Mouse (Mus musculus): ENCODE results near the gene Sipa1l2. TPM values are rescaled to one million over a fixed set of nuclear protein-coding genes. Genes with fewer than 3 reads are reported as not detected.

The Sipa1l2 gene
- polyA plus RNA-seq, 1 experiment from 2014 or later, result 25.9 TPM

DNA sequence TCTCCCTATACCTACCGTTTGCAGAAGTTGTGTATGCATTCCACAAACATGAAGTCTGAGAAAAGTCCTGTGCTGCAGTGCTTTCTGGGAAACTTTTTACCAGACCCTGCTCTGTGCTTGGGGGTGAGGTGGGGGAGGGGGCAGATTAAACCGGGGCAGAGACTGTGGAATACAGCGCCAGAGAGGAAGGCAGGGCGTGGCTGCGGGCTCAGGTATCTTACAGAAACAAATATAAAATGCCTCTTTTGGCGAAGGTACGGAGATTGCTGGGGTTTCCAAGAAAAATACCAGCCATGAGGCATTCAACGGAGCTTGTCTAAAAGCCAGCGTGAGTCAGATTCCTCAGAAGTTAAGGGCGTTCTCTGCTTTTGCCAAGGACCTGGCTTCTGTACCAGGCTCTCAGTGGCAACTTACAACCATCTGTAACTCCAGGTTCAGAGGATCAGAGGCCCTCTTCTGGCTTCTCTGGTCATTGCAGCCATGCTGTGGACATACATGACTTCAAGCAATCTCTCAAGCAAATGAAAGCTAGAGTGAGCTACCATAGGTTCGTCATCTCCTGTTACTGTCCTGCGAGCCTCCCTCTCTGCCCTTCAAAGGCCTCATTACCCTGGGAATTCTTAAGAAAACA is 1.3 kb upstream of the Sipa1l2 start:
- WGBS, result 75% methylated on average over 12 of the region's 12 CpGs
- no peak overlapping the region for H3K9ac ChIP-seq
- no peak overlapping the region for H3K4me3 ChIP-seq
- peaks cover 5% of the 10 kb centered on the region; the same call in 1 of the 2 replicates for H3K27me3 ChIP-seq (replicated peaks)
- H3K4me1 ChIP-seq, result peaks cover 25% of the 10 kb centered on the region
- no peak for ATAC-seq (ENCODE audit: low FRiP score, low read depth)
- no peaks in the 10 kb centered on the region for H3K36me3 ChIP-seq
- no peak overlapping the region for H3K27ac ChIP-seq
- H3K9me3 ChIP-seq, result no peaks in the 10 kb centered on the region
- H3K4me2 ChIP-seq (replicated peaks), result peak overlapping the region; percentile 94; the same call in 1 of the 2 replicates

DNA sequence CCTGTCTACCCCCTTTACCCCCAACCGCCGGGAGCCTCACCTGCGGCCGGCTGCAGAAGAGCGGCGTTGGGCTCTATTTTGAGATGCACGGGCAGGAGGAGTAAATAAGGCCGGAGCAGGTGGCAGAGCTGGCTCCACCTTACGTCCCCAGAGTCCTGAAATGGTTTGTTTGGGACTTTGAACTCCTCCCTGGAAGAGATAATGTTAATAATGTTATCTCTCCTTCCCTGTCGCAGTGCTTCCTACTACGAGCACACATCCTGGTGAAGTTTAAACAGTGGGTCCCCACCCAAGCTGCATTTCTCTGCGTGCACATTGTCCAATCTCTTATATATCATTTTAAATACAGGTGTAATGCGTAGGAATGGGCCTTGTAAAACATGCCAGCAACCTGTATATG is 781 bp upstream of the Sipa1l2 start:
- Histone ChIP-seq H3K4me3 (peak overlapping the region; percentile 82), H3K9ac (peak overlapping the region; percentile 69), H3K27ac (no peak overlapping the region), H3K36me3 (no peaks in the 10 kb centered on the region), H3K4me1 (peaks cover 27% of the 10 kb centered on the region), H3K4me2 (replicated peaks) (peak overlapping the region; percentile 94), H3K27me3 (replicated peaks) (peaks cover 5% of the 10 kb centered on the region; the same call in 1 of the 2 replicates), H3K9me3 (no peaks in the 10 kb centered on the region)
- 15% methylated on average over 13 of the region's 13 CpGs for WGBS
- no peak for ATAC-seq (ENCODE audit: low FRiP score, low read depth)

DNA sequence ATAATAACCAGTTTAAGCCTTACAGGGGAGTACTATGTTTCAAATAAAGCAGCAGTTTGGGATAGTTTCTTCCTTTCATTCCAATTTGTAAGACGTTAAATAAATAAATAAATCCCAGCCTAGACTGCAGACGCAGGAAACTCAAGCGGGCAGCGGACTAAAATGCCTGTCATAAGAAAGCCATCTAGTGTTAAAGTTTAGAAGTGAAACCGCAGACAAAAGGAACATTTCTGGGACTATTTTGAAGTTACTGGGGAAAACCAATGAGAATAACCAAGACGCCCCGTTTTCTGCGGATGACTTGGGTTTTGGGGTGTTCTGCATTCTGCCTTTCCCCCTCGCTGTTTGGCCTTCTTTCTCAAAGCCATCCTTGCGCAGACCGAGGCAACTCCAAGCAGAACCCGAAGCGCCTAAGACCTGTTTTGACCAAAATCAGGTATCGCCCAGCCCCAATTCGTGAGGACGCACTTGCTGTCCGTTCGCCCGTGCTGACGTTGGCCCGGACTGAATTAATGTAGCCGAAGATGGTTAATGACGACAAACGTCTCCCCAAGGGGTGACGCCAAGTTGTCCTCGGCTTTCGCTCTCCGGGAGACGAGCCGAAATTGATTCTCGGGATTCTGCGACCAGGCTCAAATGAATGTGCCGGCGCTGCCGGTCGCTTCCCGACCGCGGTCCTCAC is 616 bp downstream of the Sipa1l2 start:
- WGBS, result under 1% methylated on average over 39 of the region's 39 CpGs
- Histone ChIP-seq H3K27ac (0 out of 2 replicates have a peak overlapping the region, but pooled peaks have one; percentile 32), H3K4me1 (peaks cover 27% of the 10 kb centered on the region), H3K27me3 (replicated peaks) (peaks cover 5% of the 10 kb centered on the region; the same call in 1 of the 2 replicates), H3K9ac (peak overlapping the region; percentile 78), H3K4me2 (replicated peaks) (peak overlapping the region; percentile 94), H3K4me3 (peak overlapping the region; percentile 82), H3K36me3 (no peaks in the 10 kb centered on the region), H3K9me3 (no peaks in the 10 kb centered on the region)
- peak; percentile 28 for ATAC-seq (ENCODE audit: low FRiP score, low read depth)

DNA sequence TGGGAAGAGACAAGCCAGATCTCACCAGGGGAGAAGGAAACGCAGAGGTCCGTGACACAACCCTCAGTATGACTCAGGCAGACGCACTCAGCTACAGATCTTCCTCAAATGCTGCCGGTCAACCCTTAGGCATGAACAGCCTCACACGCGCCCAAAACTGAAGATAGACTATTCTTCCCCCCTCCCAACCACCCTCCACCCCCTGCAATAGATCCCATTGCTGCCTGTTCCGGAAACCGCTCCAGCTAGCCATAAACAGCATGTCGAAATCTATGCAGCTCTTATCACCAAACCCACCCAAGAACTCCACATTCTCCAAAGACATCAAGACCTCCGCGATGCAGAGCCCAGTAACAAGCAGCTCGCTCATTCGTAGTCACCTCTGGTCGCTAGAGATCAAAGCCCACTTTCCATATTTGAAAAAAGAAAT is 1.2 kb downstream of the Sipa1l2 start:
- peaks cover 5% of the 10 kb centered on the region; the same call in 1 of the 2 replicates for H3K27me3 ChIP-seq (replicated peaks)
- H3K4me3 ChIP-seq, result peak overlapping the region; percentile 82
- no peaks in the 10 kb centered on the region for H3K36me3 ChIP-seq
- H3K9me3 ChIP-seq, result no peaks in the 10 kb centered on the region
- peaks cover 27% of the 10 kb centered on the region for H3K4me1 ChIP-seq
- peak overlapping the region; percentile 94 for H3K4me2 ChIP-seq (replicated peaks)
- ATAC-seq (ENCODE audit: low FRiP score, low read depth), result no peak
- 2% methylated on average over 14 of the region's 14 CpGs for WGBS
- H3K9ac ChIP-seq, result peak overlapping the region; percentile 33; the same call in 1 of the 2 replicates
- no peak overlapping the region for H3K27ac ChIP-seq

DNA sequence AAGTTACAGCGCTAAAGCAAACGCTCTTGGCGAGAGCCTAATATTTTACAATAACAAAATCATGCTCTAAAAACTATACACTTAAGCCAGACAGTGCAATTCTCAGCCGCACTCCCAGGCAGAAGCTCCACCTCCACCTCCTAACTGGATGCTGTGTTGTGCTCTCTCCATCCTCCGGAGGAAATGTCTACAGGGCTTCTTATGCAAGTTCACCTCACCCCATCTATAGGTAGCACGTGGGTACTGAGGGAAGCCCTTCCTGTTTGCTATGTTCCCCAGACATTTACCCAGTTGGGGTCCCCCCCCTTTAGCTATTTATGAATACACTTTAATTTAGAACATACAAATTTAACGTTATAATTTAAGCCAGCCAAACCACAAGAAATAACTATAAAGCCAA is 2.0 kb downstream of the Sipa1l2 start:
- Histone ChIP-seq H3K36me3 (no peaks in the 10 kb centered on the region), H3K9ac (no peak overlapping the region), H3K9me3 (no peaks in the 10 kb centered on the region), H3K27ac (no peak overlapping the region), H3K4me3 (no peak overlapping the region), H3K27me3 (replicated peaks) (peaks cover 5% of the 10 kb centered on the region; the same call in 1 of the 2 replicates), H3K4me1 (peaks cover 27% of the 10 kb centered on the region), H3K4me2 (replicated peaks) (peak overlapping the region; percentile 94)
- 61% methylated on average over 7 of the region's 7 CpGs for WGBS
- ATAC-seq (ENCODE audit: low FRiP score, low read depth), result no peak

DNA sequence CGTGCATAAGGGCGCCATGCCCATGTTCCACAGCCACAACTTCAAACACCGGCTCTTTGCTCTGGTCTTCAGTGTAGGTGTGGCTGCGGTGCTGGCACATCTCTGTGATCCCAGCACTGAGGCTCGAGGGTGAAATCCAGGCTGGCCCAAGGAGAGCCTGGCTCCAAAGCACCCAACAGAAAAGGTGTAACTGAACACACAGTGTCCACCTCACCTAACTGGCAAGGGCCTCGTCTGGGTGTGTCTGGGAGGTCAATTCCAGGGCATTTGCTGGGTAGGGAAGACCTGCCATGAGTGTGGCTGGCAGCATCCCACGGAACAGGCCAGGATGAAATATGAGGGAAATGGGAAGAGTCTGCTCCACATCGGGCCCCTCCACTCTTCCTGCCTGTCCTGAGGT is 6.7 kb downstream of the Sipa1l2 start:
- Histone ChIP-seq H3K4me1 (peaks cover 51% of the 10 kb centered on the region), H3K9ac (no peak overlapping the region), H3K4me2 (replicated peaks) (no peak overlapping the region), H3K27me3 (replicated peaks) (no peaks in the 10 kb centered on the region), H3K9me3 (no peaks in the 10 kb centered on the region), H3K27ac (no peak overlapping the region), H3K36me3 (no peaks in the 10 kb centered on the region), H3K4me3 (no peak overlapping the region)
- WGBS, result 82% methylated on average over 8 of the region's 8 CpGs
- ATAC-seq (ENCODE audit: low FRiP score, low read depth), result no peak

DNA sequence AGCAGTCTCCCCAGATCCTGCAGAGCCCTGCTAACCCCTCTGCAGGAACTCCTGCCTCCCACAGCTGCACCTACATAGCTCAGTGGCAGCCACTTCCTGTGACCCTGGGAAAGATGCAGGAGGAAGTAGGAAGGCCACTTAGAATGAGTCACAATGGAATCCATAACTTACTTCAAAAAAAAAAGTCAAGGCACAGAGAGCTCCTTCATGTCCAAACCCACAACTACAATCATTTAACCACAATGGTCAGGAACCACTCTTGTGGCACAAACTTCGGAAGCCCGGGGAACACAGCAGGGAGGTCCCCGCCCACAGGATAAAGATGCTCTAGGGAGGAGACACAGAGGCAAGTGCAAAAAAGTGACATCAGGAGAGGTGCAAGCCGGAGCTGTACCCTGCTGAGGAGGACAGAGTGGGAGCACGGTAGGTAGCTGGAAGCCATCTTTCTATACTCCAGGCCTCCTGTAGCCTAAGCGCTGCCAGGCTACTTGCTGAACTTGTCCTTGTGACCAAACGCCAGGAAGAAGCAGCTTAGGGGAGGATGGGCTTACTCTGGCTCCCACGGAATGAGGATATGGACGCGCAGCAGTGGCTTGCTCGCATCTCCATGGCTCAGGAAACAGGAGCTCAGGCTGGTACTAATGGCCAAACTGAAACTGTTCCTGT is 8.7 kb downstream of the Sipa1l2 start:
- Histone ChIP-seq H3K4me2 (replicated peaks) (no peak overlapping the region), H3K9ac (no peak overlapping the region), H3K27ac (no peak overlapping the region), H3K4me1 (peaks cover 43% of the 10 kb centered on the region), H3K9me3 (no peaks in the 10 kb centered on the region), H3K27me3 (replicated peaks) (no peaks in the 10 kb centered on the region), H3K4me3 (no peak overlapping the region), H3K36me3 (no peaks in the 10 kb centered on the region; the same call in 1 of the 2 replicates)
- no peak for ATAC-seq (ENCODE audit: low FRiP score, low read depth)
- 65% methylated on average over 11 of the region's 11 CpGs for WGBS

DNA sequence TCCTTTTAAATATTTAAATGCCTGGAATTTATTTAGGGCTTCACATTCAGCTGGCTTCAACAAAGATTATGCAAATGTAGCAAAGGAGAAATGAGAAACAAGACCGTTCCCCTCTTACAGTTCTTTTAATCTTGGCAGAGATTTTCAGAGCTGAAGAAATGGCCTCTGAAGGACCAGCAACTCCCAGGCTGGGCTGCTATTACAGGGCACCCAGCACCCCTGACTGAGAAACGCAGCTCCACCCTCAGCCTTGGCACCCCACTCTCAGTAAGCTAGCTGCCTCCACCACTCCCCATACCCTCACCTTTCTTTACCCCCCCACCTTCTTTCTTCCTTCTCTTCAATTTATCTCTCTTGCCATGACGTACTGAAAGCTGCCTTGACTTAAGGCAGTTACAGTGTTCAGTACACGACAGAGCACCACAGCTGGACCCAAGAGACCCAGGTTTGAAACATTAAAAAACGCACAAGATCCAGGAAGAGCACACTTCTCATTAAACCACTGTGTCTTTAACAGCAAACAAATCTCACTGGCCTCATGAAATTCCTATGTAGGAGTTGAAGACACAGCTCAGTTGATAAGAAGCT is 10.4 kb downstream of the Sipa1l2 start:
- Histone ChIP-seq H3K9ac (peak overlapping the region; percentile 38), H3K27ac (peak overlapping the region; percentile 57), H3K4me3 (0 out of 2 replicates have a peak overlapping the region, but pooled peaks have one; percentile 0), H3K4me2 (replicated peaks) (peak overlapping the region; percentile 48), H3K27me3 (replicated peaks) (no peaks in the 10 kb centered on the region), H3K9me3 (no peaks in the 10 kb centered on the region), H3K4me1 (peaks cover 41% of the 10 kb centered on the region), H3K36me3 (no peaks in the 10 kb centered on the region; the same call in 1 of the 2 replicates)
- peak; percentile 48; the same call in 1 of the 2 replicates for ATAC-seq (ENCODE audit: low FRiP score, low read depth)
- WGBS, result 38% methylated on average over 5 of the region's 5 CpGs

DNA sequence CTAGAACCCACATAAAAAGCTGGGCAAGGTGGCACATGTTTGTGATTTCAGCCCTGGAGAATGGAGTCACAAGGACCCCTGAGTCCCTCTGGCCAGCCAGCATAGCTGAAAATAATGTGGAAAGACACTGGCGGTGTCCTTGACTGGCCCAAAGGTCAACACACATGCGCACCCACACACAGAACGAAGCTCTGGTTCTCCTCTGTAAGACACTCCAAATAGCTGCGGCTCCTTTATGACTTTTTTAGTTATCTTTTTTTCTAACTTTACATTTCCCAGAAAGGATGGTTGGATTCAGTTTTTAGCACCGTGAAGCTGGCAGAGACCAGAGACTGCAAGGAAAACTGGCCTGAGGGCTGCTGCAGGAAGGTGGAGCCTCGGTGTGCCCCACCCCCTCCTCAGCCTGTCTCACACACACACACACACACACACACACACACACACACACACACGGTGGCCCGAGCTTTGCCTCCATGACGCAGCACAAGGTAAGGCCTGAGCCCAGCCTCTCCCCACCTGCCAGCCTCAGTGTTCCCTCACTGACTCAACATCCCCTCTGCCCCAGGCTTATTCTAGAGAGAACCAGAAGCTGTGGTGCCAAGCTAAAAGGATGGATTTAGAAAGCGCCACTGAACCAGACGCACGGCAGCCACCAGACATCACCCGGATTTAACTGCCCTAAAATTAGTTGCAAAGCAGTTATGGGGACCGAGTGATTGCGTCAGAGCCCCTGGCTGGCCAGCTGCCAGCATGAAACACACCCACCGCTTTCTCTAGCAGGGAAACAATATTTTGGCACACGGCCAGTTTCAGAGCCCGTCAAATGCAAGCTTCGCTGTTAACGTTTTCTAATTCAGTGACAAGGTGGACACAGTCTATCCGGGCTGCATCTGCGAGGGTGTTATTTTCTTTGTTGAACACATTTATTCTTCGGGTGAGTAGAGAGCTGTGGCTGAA is 11.2 kb downstream of the Sipa1l2 start:
- peak; percentile 77 for ATAC-seq (ENCODE audit: low FRiP score, low read depth)
- H3K9ac ChIP-seq, result peak overlapping the region; percentile 38
- no peaks in the 10 kb centered on the region; the same call in 1 of the 2 replicates for H3K36me3 ChIP-seq
- H3K27me3 ChIP-seq (replicated peaks), result no peaks in the 10 kb centered on the region
- WGBS, result 25% methylated on average over 23 of the region's 23 CpGs
- no peaks in the 10 kb centered on the region for H3K9me3 ChIP-seq
- peak overlapping the region; percentile 48 for H3K4me2 ChIP-seq (replicated peaks)
- peaks cover 41% of the 10 kb centered on the region for H3K4me1 ChIP-seq
- peak overlapping the region; percentile 53; the same call in 1 of the 2 replicates for H3K27ac ChIP-seq
- 0 out of 2 replicates have a peak overlapping the region, but pooled peaks have one; percentile 0 for H3K4me3 ChIP-seq

DNA sequence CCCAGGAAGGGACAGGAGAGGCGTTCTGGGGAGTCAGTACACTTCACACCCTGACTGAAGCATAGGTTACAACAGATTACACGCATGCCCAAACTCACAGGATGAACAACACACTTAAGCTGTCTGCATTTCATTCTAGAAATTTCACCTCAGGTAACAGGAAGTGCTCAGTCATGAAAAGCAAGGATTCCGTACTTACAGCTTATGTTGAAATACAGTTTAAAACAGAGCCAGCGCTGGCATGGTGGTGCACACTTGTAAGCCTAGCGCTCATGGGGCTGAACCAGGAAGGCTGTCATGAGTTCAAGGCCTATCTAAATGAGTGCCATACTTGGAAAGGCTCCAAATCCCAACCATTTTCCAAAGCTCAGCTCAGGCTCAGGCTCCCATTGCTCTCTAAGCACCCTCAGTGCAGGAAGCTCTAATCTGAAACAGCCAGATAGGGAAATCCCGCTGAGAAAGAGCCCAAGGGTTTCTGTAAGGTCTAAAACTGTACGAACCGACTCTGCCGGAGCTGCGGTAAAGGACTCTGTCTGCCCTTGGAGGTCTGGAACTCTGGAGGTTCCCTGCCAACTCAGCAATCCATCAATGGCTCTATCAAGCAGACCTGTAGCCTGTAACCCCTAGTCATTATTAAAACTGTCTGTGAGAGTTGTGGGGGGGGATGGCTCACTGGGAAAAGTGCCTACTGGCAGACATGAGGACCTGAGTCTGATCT is 12.1 kb downstream of the Sipa1l2 start:
- no peaks in the 10 kb centered on the region; the same call in 1 of the 2 replicates for H3K36me3 ChIP-seq
- no peaks in the 10 kb centered on the region for H3K27me3 ChIP-seq (replicated peaks)
- H3K27ac ChIP-seq, result no peak overlapping the region
- WGBS, result 78% methylated on average over 10 of the region's 10 CpGs
- H3K4me1 ChIP-seq, result peaks cover 41% of the 10 kb centered on the region
- no peak for ATAC-seq (ENCODE audit: low FRiP score, low read depth)
- no peak overlapping the region for H3K9ac ChIP-seq
- H3K9me3 ChIP-seq, result no peaks in the 10 kb centered on the region
- no peak overlapping the region for H3K4me3 ChIP-seq
- H3K4me2 ChIP-seq (replicated peaks), result peak overlapping the region; percentile 48; the same call in 1 of the 2 replicates

Data from neural tube, embryonic 12.5 days (tissue).